Mouse (Mus musculus) right cerebral cortex, postnatal 36 days (tissue): ENCODE data around the gene Gm7271.

Source experiments
- DNase-seq, 2 experiments: peaks; one replicate each; pipeline ENCODE4 v3.0.0; 2022; ENCODE audit warnings: low spot score in 2 of 2, mixed read lengths in 1 of 2

Gm7271 gene

GRCm38 (mm10) chr5:76483811-76484210 is at the start of gene Gm7271:
Gene Gm7271, plus strand, starts transcription at chr5:76484040.
- DNase-seq, result no peak

- no peak for DNase-seq
Measured at GRCm38 (mm10) chr5:76437100-76437499, 46.7 kb upstream of the Gm7271 start.

GRCm38 (mm10) chr5:76437696-76438095 is 46.1 kb upstream of the Gm7271 start:
- DNase-seq, result no peak

- DNase-seq, result no peak
Measured at GRCm38 (mm10) chr5:76441431-76441830, 42.4 kb upstream of the Gm7271 start.

GRCm38 (mm10) chr5:76474931-76475330 is 8.9 kb upstream of the Gm7271 start:
- no peak for DNase-seq

- DNase-seq, result no peak
Measured at GRCm38 (mm10) chr5:76476873-76477272, 7.0 kb upstream of the Gm7271 start.

- DNase-seq, result no peak
Measured at GRCm38 (mm10) chr5:76477764-76478163, 6.1 kb upstream of the Gm7271 start.

- DNase-seq, result no peak
Measured at GRCm38 (mm10) chr5:76495126-76495525, 11.3 kb downstream of the Gm7271 start.

- no peak for DNase-seq
Measured at GRCm38 (mm10) chr5:76522446-76522845, 38.6 kb downstream of the Gm7271 start.

GRCm38 (mm10) chr5:76524623-76525022 is 40.8 kb downstream of the Gm7271 start:
- no peak for DNase-seq

GRCm38 (mm10) chr5:76525066-76525465 is 41.2 kb downstream of the Gm7271 start:
- no peak for DNase-seq

- DNase-seq, result no peak
Measured at GRCm38 (mm10) chr5:76525829-76526228, 42.0 kb downstream of the Gm7271 start.

- peak; percentile 89 to 93 for DNase-seq
Measured at GRCm38 (mm10) chr5:76529040-76529703, 45.3 kb downstream of the Gm7271 start, which contains the start of gene Exoc1. Gene Exoc1, plus strand, starts transcription at chr5:76529311.

GRCm38 (mm10) chr5:76529704-76530066 is 45.8 kb downstream of the Gm7271 start:
- no peak for DNase-seq

- DNase-seq, result no peak
Measured at GRCm38 (mm10) chr5:76533186-76533585, 49.3 kb downstream of the Gm7271 start.

- no peak for DNase-seq
Measured at GRCm38 (mm10) chr5:76536231-76536630, 52.4 kb downstream of the Gm7271 start.

GRCm38 (mm10) chr5:76537578-76537977 is 53.7 kb downstream of the Gm7271 start:
- DNase-seq, result peak in 1 of 2 experiments; percentile 54

- DNase-seq, result peak; percentile 36 to 72
Measured at GRCm38 (mm10) chr5:76540181-76540580, 56.3 kb downstream of the Gm7271 start.

GRCm38 (mm10) chr5:76540842-76541241 is 57.0 kb downstream of the Gm7271 start:
- no peak for DNase-seq

GRCm38 (mm10) chr5:76543200-76543599 is 59.4 kb downstream of the Gm7271 start:
- DNase-seq, result no peak

GRCm38 (mm10) chr5:76550426-76550825 is 66.6 kb downstream of the Gm7271 start:
- DNase-seq, result no peak

GRCm38 (mm10) chr5:76565321-76565720 is 81.5 kb downstream of the Gm7271 start:
- peak; percentile 26 to 34 for DNase-seq
